Mouse (Mus musculus): Measurements from ENCODE around the gene Rufy1. TPM values are rescaled to one million over a fixed set of nuclear protein-coding genes. Genes with fewer than 3 reads are reported as not detected.
"Not testable (repeated sequence)": the region's sequence is repeated elsewhere in the genome, so short reads cannot be mapped to it uniquely, and the experiment has no call there.

Gene Rufy1
- polyA plus RNA-seq, 1 experiment from 2014 or later, result 19.5 TPM

- no peaks in the 10 kb centered on the region for H3K36me3 ChIP-seq (ENCODE audit: control insufficient read depth, insufficient read depth, low read length)
- no peaks in the 10 kb centered on the region for H3K27me3 ChIP-seq (ENCODE audit: control insufficient read depth, insufficient read depth, low read length)
- no peaks in the 10 kb centered on the region for H3K9me3 ChIP-seq (replicated peaks; ENCODE audit: control insufficient read depth, low read length)
- no peak overlapping the region for H3K27ac ChIP-seq (ENCODE audit: low read depth, low read length)
- peaks cover 5% of the 10 kb centered on the region for H3K4me1 ChIP-seq (ENCODE audit: control insufficient read depth, insufficient read depth, low read length)
- no peak for ATAC-seq (replicated peaks; ENCODE audit: insufficient number of reproducible peaks, low FRiP score, low TSS enrichment)
- no peak overlapping the region for H3K9ac ChIP-seq (ENCODE audit: low read depth, low read length)
- H3K4me2 ChIP-seq, result no peak overlapping the region
- H3K4me3 ChIP-seq (ENCODE audit: low read depth, low read length), result no peak overlapping the region
Measured at GRCm38 (mm10) chr11:50373086-50373485, 57.8 kb downstream of the Rufy1 start.

GRCm38 (mm10) chr11:50371911-50372310, 59.0 kb downstream of the Rufy1 start:
- WGBS (ENCODE audit: insufficient replicate concordance), result 94% methylated on average over 1 of the region's 1 CpGs

GRCm38 (mm10) chr11:50371399-50371841, 59.5 kb downstream of the Rufy1 start:
- no peak for ATAC-seq (replicated peaks; ENCODE audit: insufficient number of reproducible peaks, low FRiP score, low TSS enrichment)
- 1% methylated on average over 18 of the region's 18 CpGs for WGBS (ENCODE audit: insufficient replicate concordance)

More at GRCm38 (mm10) chr11:50371911-50372310, 59.0 kb downstream of the Rufy1 start:
- Histone ChIP-seq H3K4me1 (ENCODE audit: control insufficient read depth, insufficient read depth, low read length) (peaks cover 5% of the 10 kb centered on the region), H3K9me3 (replicated peaks; ENCODE audit: control insufficient read depth, low read length) (no peaks in the 10 kb centered on the region), H3K4me3 (ENCODE audit: low read depth, low read length) (no peak overlapping the region), H3K4me2 (peak overlapping the region; percentile 60), H3K36me3 (ENCODE audit: control insufficient read depth, insufficient read depth, low read length) (no peaks in the 10 kb centered on the region), H3K9ac (ENCODE audit: low read depth, low read length) (peak overlapping the region; percentile 63), H3K27me3 (ENCODE audit: control insufficient read depth, insufficient read depth, low read length) (no peaks in the 10 kb centered on the region), H3K27ac (ENCODE audit: low read depth, low read length) (no peak overlapping the region)
- ATAC-seq (replicated peaks; ENCODE audit: insufficient number of reproducible peaks, low FRiP score, low TSS enrichment), result no peak

GRCm38 (mm10) chr11:50370969-50371368, 60.0 kb downstream of the Rufy1 start:
- H3K9ac ChIP-seq (ENCODE audit: low read depth, low read length), result peak overlapping the region; percentile 63; the same call in 1 of the 2 replicates
- H3K27ac ChIP-seq (ENCODE audit: low read depth, low read length), result no peak overlapping the region
- peak overlapping the region; percentile 60 for H3K4me2 ChIP-seq
- H3K27me3 ChIP-seq (ENCODE audit: control insufficient read depth, insufficient read depth, low read length), result no peaks in the 10 kb centered on the region
- H3K4me1 ChIP-seq (ENCODE audit: control insufficient read depth, insufficient read depth, low read length), result no peaks in the 10 kb centered on the region; the same call in 1 of the 2 replicates
- WGBS (ENCODE audit: insufficient replicate concordance), result 62% methylated on average over 4 of the region's 4 CpGs
- H3K9me3 ChIP-seq (replicated peaks; ENCODE audit: control insufficient read depth, low read length), result no peaks in the 10 kb centered on the region
- H3K36me3 ChIP-seq (ENCODE audit: control insufficient read depth, insufficient read depth, low read length), result no peaks in the 10 kb centered on the region
- peak overlapping the region; percentile 28; the same call in 1 of the 2 replicates for H3K4me3 ChIP-seq (ENCODE audit: low read depth, low read length)
- ATAC-seq (replicated peaks; ENCODE audit: insufficient number of reproducible peaks, low FRiP score, low TSS enrichment), result no peak

More at GRCm38 (mm10) chr11:50371399-50371841, 59.5 kb downstream of the Rufy1 start:
- Histone ChIP-seq H3K4me1 (ENCODE audit: control insufficient read depth, insufficient read depth, low read length) (peaks cover 4% of the 10 kb centered on the region), H3K4me3 (ENCODE audit: low read depth, low read length) (peak overlapping the region; percentile 28), H3K27ac (ENCODE audit: low read depth, low read length) (no peak overlapping the region), H3K9me3 (replicated peaks; ENCODE audit: control insufficient read depth, low read length) (no peaks in the 10 kb centered on the region), H3K36me3 (ENCODE audit: control insufficient read depth, insufficient read depth, low read length) (no peaks in the 10 kb centered on the region), H3K9ac (ENCODE audit: low read depth, low read length) (peak overlapping the region; percentile 63), H3K27me3 (ENCODE audit: control insufficient read depth, insufficient read depth, low read length) (no peaks in the 10 kb centered on the region), H3K4me2 (peak overlapping the region; percentile 60)

GRCm38 (mm10) chr11:50369360-50369911, 61.5 kb downstream of the Rufy1 start:
- Histone ChIP-seq H3K27ac (ENCODE audit: low read depth, low read length) (no peak overlapping the region), H3K4me1 (ENCODE audit: control insufficient read depth, insufficient read depth, low read length) (no peaks in the 10 kb centered on the region), H3K4me3 (ENCODE audit: low read depth, low read length) (no peak overlapping the region), H3K9ac (ENCODE audit: low read depth, low read length) (no peak overlapping the region), H3K27me3 (ENCODE audit: control insufficient read depth, insufficient read depth, low read length) (peaks cover 3% of the 10 kb centered on the region; the same call in 1 of the 2 replicates), H3K4me2 (no peak overlapping the region), H3K36me3 (ENCODE audit: control insufficient read depth, insufficient read depth, low read length) (no peaks in the 10 kb centered on the region), H3K9me3 (replicated peaks; ENCODE audit: control insufficient read depth, low read length) (no peaks in the 10 kb centered on the region)
- no peak for ATAC-seq (replicated peaks; ENCODE audit: insufficient number of reproducible peaks, low FRiP score, low TSS enrichment)
- 84% methylated on average over 5 of the region's 5 CpGs for WGBS (ENCODE audit: insufficient replicate concordance)

- Histone ChIP-seq H3K4me3 (ENCODE audit: low read depth, low read length) (no peak overlapping the region), H3K27ac (ENCODE audit: low read depth, low read length) (no peak overlapping the region), H3K9me3 (replicated peaks; ENCODE audit: control insufficient read depth, low read length) (no peaks in the 10 kb centered on the region), H3K27me3 (ENCODE audit: control insufficient read depth, insufficient read depth, low read length) (peaks cover 3% of the 10 kb centered on the region; the same call in 1 of the 2 replicates), H3K4me1 (ENCODE audit: control insufficient read depth, insufficient read depth, low read length) (no peaks in the 10 kb centered on the region), H3K36me3 (ENCODE audit: control insufficient read depth, insufficient read depth, low read length) (no peaks in the 10 kb centered on the region), H3K4me2 (no peak overlapping the region), H3K9ac (ENCODE audit: low read depth, low read length) (no peak overlapping the region)
- WGBS (ENCODE audit: insufficient replicate concordance), result 84% methylated on average over 9 of the region's 9 CpGs
- ATAC-seq (replicated peaks; ENCODE audit: insufficient number of reproducible peaks, low FRiP score, low TSS enrichment), result no peak
Measured at GRCm38 (mm10) chr11:50367531-50367930, 63.4 kb downstream of the Rufy1 start.

- no peaks in the 10 kb centered on the region for H3K9me3 ChIP-seq (replicated peaks; ENCODE audit: control insufficient read depth, low read length)
- H3K36me3 ChIP-seq (ENCODE audit: control insufficient read depth, insufficient read depth, low read length), result no peaks in the 10 kb centered on the region
- no peaks in the 10 kb centered on the region for H3K4me1 ChIP-seq (ENCODE audit: control insufficient read depth, insufficient read depth, low read length)
- no peak overlapping the region for H3K27ac ChIP-seq (ENCODE audit: low read depth, low read length)
- H3K4me2 ChIP-seq, result no peak overlapping the region
- no peak for ATAC-seq (replicated peaks; ENCODE audit: insufficient number of reproducible peaks, low FRiP score, low TSS enrichment)
- no peak overlapping the region for H3K9ac ChIP-seq (ENCODE audit: low read depth, low read length)
- no peak overlapping the region for H3K4me3 ChIP-seq (ENCODE audit: low read depth, low read length)
- peaks cover 7% of the 10 kb centered on the region for H3K27me3 ChIP-seq (ENCODE audit: control insufficient read depth, insufficient read depth, low read length)
Measured at GRCm38 (mm10) chr11:50365322-50365721, 65.6 kb downstream of the Rufy1 start.

GRCm38 (mm10) chr11:50364548-50364947, 66.4 kb downstream of the Rufy1 start:
- H3K4me3 ChIP-seq (ENCODE audit: low read depth, low read length), result no peak overlapping the region
- no peak for ATAC-seq (replicated peaks; ENCODE audit: insufficient number of reproducible peaks, low FRiP score, low TSS enrichment)

GRCm38 (mm10) chr11:50361282-50361681, 69.6 kb downstream of the Rufy1 start:
- ATAC-seq (replicated peaks; ENCODE audit: insufficient number of reproducible peaks, low FRiP score, low TSS enrichment); H3K9ac ChIP-seq (ENCODE audit: low read depth, low read length); H3K27ac ChIP-seq (ENCODE audit: low read depth, low read length); H3K9me3 ChIP-seq (replicated peaks; ENCODE audit: control insufficient read depth, low read length); H3K36me3 ChIP-seq (ENCODE audit: control insufficient read depth, insufficient read depth, low read length); H3K4me3 ChIP-seq (ENCODE audit: low read depth, low read length); H3K4me1 ChIP-seq (ENCODE audit: control insufficient read depth, insufficient read depth, low read length); H3K4me2 ChIP-seq: not testable (repeated sequence)
- 81% methylated on average over 1 of the region's 1 CpGs for WGBS (ENCODE audit: insufficient replicate concordance)
- peaks cover 16% of the 10 kb centered on the region for H3K27me3 ChIP-seq (ENCODE audit: control insufficient read depth, insufficient read depth, low read length)

More at GRCm38 (mm10) chr11:50364548-50364947, 66.4 kb downstream of the Rufy1 start:
- no peak overlapping the region for H3K27ac ChIP-seq (ENCODE audit: low read depth, low read length)
- WGBS (ENCODE audit: insufficient replicate concordance), result 9% methylated on average over 4 of the region's 4 CpGs
- H3K27me3 ChIP-seq (ENCODE audit: control insufficient read depth, insufficient read depth, low read length), result peaks cover 7% of the 10 kb centered on the region
- H3K36me3 ChIP-seq (ENCODE audit: control insufficient read depth, insufficient read depth, low read length), result no peaks in the 10 kb centered on the region
- H3K9ac ChIP-seq (ENCODE audit: low read depth, low read length), result no peak overlapping the region
- no peak overlapping the region for H3K4me2 ChIP-seq
- H3K9me3 ChIP-seq (replicated peaks; ENCODE audit: control insufficient read depth, low read length), result no peaks in the 10 kb centered on the region
- H3K4me1 ChIP-seq (ENCODE audit: control insufficient read depth, insufficient read depth, low read length), result no peaks in the 10 kb centered on the region

Measured in heart, embryonic 11.5 days (tissue).